Mouse (Mus musculus) layer of hippocampus, adult 9-11 months (tissue): ENCODE data around the gene Grcc10.

ENCODE experiments used
- DNase-seq: peaks from one replicate; pipeline ENCODE4 v3.0.0; 2022

The Grcc10 gene

DNA sequence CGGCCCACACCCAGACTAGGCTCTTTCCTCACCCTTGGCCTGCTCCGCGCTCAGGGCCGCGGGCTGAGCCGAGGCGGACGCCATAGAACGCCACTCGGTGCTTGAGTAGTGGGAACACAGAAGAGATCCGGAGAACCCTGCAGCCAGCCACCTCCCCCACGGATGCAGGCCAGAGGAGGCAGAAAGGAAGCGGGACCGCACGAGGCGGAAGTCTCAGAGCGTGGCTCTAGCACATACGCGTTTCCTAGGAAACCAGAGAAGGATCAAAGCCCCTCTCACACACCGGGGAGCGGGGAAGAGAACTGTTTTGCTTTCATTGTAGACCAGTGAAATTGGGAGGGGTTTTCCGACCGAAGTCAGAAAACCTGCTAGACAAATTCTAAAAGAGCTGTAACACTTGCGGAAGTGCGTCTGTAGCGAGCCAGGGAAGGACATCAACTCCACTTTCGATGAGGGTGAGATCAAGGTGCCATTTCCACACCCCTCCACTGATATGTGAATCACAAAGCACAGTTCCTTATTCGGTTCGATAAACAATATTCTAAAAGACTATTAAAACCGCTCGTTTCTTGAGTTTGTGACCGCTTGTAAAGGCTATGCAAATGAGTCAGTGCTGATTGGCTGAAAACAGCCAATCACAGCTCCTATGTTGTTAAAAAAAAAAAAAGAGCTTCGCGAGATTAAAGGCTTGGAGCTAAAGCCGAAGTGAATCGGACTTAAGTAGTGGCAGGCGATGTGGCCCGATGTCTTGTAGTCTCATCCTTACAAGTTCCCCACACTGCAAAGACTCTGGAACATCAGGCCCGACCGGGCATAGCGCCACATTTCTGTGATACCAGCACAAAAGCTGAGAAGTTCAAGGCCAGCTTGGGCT, at the start of gene Grcc10:
TSS of gene Grcc10 (minus strand) at position 487 of the 874 bp plus-strand sequence.
- DNase-seq: peak; percentile 93

DNA sequence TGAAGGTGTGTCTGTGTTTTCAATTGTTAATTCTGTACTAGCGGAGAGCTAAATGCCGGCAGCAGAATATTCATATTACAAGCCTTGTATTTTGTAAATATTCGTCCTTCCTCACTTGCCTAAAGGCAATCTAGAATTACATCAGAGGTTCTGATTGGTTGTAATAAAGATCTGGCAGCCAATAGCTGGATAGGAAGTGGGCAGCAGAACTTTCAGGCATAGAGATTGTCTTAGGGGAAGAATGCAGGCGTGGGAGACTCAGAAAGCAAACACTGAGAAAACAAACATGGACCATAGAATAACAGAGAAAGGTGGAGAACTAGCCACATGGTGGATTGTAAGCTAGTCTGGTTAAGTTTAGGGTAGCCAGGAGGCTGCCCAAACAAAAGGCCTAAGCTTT, 48.9 kb upstream of the Grcc10 start:
- no peak for DNase-seq

DNA sequence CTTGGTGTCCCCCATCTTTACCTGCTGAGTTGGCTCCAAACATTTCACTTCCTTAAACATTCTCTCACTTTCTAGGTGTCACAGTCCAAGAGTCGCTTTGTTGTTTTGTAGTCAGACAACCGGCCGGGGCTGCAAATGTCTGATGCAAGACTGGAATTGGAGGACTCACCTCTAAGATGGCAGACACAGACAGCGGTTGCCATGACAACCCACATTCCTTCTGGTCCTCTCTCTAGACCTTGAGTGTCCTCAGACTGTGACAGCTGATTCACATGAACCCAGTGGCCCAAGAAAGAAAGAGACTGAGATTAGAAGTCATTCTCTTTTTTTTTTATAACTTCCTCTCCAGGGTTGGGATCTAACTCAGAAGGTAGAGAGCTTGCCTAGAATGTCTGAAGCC, 48.3 kb upstream of the Grcc10 start:
- no peak for DNase-seq

DNA sequence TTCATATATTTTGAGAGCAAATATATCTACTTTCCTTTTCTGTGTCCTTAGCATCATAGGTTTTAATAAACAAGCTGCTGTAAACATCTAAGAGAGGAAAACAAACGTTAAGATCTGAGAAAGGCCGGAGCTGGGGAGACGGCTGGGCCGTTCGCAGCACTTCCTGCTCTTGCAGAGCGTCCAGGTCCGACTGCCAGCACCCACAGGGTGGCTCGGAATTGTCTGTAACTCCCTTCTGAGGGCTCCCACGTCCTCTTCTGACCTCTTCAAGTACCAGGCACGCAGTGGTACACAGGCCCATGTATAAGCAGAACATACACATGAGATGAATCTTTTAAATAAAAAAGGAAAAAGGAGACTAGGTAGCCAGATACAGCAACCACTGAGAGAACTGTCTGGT, 46.5 kb upstream of the Grcc10 start:
- DNase-seq: no peak

DNA sequence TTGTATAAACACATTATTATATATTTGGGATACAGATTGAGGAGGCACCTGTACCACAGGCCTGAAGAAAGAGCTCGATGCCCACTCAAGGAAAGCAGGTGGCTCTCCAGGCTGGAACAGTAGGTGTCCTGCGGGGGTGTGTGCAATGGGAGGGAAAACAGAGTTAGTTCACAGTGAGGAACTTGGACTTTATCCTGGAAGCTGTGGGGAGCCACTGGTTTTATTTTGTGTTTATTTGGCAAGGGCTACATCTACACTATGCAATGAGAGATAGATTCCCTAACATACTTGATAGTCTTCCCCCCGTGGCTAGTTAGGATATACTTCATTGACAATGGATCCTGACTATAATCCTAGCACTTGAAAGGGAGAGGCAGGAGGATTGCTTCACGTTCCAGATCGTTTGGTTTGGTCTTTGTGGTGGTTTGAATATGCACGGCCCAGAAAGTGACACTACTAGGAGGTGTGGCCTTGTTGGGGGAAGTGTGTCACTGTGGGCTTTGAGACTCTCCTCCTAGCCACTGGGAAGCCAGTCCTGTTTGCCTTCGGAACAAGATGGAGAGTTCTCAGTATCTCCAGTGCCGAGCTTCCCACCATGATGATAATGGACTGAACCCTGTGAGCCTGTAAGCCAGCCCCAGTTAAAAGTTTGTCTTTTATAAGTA, 45.7 kb upstream of the Grcc10 start:
- DNase-seq: no peak

DNA sequence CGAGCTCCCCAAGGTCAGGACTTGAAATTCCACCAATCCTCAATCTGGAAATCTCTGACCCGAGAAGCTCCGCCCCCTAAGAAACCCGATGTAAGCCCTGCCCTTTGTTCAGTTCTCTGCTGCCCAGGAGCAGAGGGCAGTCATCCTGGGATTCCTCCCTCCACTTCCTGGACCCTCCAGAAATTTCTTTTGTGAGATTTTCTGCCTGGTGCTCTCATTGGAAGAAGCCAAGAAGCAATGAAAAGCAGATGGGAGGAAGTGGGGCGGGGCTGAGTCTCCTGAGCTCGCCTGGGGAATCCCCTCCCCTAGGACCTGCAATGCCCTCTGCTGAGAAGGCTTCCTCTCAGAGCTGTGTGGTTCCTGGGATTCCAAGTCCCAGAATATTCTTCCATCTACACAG, 41.3 kb upstream of the Grcc10 start:
- no peak for DNase-seq

DNA sequence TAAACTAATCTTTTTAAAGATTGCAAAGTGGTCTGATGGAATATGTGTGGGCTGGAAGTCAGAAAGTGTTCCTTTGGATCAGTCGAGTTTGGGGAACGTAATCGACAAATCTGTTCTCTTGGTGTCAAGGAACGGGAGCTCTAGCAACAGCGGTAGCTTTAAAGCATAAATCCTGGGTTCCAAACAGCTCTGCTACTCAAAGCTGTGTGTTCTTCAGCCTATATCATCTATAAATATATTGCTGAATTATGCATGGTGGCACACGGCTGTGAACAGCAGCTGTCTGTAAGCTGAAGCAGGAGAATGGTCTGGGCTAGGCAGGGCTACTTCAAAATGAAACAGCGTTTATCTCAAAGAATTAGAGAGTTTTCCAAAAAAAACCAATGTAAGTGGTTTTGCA, 39.7 kb upstream of the Grcc10 start:
- no peak for DNase-seq

DNA sequence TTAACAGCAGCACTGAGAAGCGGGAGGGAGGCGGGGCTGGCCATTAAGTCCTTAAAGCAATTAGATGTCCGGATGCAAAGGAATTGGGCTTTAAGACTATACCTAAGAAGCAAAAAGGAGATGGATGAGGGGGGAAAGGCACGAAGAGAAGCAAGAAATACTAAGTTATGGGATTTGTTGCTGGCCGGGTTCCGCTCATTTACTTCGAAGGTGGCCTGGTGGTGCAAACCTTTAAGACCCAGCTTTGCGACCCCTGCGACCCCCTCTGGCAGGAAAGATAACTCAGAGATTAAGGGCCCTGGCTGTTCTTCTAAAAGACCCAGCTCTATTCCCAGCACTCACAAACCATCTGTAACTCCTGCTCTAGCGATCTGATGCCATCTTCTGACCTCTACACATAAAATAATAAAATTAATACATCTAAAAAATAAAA, 38.8 kb upstream of the Grcc10 start:
- no peak for DNase-seq

DNA sequence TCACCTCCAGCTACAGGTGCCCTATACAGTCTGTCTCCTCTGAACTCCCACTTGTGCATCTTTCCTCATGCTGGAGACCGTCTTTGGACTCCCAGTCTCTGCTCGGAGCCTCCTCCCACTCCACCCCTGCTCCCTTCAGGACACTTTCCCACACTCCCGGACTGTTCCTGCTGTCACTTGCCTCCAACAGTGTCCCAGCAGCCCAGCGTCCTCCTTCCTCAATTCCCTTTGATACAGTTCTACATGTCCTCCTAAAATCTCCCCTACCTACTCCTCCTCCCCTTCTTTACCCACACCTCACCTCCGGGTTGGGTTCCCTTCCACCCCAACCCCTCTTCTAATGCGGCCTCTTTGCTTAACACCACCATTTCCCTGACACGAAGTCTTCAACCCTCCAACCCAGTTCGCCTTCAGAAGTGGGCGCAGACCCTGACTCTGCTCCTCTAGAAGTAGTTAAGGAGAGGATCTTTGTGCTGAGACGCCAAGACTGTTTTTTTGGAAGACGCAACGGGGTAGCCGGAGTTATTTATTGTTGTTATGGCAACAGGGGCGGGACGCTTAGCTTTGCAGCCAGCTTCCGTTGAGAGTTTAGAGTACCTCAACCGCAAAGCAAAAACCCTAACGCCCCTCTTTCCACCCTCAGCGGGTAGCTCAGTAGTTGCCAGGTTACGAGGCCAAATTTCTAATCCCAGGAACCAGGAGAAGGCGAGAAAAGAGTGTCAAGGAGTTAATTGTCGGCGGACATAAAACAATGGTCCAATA, 38.2 kb upstream of the Grcc10 start, which contains the start of gene Lrrc23:
TSS of gene Lrrc23 (minus strand) at position 506 of the 762 bp plus-strand sequence.
- no peak for DNase-seq

DNA sequence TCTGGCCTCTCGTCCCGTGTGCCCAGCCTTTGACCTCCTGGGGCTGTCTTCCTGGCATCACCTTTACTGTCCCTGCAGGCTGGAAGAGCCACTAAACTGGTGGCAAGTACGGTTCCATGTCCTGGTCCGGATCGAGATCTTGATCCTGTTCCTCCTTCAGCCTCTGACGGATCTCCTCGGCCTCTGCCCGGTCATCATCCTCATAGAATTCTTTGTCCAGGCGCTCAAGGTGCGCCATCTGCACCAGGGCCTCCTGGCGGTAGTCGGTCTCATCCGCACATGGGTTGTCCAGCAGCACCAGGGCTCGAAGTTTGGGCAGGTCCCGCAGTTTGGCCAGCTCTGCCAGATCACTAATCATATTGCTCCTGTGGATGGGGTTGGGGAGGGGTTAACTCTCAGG, 29.3 kb upstream of the Grcc10 start:
- DNase-seq: no peak

DNA sequence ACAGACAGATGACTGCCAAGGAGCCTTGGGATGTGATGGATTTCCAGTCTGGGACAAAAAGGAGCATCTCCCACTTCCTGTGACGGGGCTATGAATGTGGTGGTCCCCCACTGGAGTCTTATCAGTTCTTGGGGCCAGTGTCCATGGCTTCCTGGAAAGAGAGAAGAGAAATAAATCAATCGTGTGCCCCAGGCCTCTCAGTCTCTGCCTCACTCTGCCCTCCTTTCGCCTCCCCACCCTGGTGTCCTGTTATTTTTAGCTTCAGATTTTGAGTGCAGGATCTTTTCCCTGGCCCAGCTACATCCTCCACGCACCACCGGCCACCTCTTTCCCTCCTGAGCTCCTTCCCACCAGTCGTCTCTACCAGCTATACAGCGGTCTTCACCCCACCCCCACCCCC, 28.8 kb upstream of the Grcc10 start:
- DNase-seq: no peak

DNA sequence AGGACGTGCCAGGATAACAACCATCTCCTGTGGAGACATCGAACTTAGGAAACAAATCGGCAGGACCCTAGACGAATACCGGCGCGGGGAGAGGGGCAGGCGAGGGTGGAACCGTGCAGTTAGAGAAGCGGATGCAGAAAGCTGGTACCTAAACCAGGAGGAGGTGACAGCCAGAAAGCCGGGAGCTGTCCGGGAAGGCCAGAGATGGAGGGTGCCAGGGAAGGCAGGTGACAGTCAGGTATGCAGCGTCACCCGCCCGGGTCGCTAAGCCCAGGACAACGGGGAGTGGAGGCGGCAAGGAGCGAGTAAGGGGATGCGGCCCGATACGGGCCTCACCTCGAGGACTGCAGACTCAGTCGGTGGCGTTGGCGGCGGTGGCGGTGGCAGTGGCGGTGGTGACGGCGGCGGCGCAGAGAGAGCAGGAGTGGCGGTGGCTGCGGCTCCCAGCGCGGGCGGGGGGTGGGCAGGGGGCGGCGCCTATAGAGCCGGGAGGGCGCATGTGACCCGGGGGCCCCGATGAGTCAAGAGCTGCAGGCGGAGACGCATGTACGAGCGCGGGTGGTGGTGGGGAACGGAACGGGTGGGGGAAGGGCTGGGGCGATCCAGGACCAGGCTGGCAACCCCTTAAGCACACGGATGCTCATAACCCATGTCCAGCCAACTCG, 28.1 kb upstream of the Grcc10 start, which contains the start of gene Eno2:
TSS of gene Eno2 (minus strand) at position 573 of the 665 bp plus-strand sequence.
- peak; percentile 87 for DNase-seq

DNA sequence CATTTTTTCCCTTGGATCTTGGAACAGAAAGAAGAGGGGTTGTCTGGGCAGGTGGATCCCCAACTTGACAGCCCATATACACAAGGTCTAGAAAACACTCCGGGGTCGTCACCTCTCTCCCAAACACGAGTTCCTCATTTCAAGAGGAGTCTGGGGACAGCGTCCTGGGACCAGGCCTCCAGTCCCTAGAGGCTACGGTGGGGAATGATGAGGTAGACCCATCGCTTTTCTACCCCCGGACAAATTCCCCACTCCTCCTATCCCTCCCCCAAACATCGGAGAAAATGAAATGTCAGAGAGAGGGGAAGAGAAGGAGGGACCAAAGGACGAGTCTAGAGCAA, 27.5 kb upstream of the Grcc10 start:
- DNase-seq: no peak

DNA sequence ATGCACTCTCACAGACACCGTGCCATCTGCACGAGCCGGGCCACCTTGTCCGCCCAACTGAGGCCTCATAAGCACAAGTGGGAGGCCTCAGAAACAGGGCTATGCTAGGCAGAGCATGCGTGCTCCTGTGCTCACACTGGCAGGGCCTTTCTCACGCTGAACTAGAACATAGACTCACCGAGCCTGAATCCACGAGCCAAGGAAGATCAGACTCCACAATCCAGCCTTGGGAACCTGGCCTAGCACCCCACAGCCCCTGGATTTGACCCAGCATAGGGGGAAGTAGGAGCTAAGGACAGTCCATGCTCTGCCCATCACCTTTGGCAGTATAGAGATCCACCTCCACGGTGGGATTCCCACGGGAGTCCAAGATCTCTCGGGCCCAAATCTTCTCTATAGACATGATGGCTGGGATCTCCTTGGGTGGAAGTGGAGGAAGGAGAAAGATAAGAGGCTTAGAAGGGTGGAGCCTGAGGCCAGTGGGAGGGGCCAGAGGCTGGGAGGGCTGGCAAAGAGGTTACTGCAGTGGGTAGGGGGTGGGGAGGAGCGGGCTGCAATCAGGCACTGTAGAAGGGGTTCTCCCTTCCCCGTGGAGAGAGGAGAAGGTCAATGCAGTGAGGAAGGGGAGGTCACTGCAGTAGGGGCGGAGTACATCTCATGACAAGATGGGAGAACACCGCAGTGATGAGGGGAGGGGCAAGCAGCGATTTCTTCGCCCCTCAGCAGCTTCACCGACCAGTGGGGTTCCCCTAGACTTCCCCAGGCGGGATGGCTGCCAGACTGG, 26.9 kb upstream of the Grcc10 start:
- DNase-seq: peak; percentile 72

DNA sequence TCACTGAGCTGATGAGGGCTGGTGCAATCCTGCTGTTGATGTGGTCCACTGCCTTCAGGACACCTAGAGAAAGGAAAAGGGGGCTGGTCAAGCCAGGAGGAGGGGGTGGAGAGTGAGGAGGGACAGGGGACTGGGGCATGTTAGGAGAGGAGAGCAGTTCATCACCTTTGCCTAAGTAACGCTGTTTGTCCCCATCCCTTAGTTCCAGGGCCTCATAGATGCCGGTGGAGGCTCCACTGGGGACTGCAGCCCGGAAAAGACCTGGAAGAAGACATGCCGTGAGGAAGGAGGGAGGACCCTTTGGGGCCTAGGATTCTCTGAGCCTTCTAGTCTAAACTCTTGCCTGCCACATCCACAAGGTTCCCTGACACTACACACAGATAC, 26.4 kb upstream of the Grcc10 start:
- no peak for DNase-seq

DNA sequence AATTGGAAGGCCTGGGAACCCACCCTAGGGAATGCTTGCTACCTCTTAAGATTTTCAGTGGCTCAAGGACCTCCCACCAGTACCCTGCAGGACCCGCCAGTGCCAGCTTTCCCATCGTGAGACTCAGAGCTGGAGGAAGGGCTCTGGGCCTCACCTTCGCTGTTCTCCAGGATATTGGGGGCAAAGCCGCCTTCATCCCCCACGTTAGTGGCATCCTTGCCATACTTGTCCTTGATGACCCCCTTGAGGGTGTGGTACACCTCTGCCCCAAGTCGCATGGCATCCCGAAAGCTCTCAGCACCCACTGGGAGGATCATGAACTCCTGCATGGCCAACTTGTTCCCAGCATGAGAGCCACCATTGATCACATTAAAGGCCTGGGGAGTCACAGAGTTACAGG, 24.8 kb upstream of the Grcc10 start:
- no peak for DNase-seq

DNA sequence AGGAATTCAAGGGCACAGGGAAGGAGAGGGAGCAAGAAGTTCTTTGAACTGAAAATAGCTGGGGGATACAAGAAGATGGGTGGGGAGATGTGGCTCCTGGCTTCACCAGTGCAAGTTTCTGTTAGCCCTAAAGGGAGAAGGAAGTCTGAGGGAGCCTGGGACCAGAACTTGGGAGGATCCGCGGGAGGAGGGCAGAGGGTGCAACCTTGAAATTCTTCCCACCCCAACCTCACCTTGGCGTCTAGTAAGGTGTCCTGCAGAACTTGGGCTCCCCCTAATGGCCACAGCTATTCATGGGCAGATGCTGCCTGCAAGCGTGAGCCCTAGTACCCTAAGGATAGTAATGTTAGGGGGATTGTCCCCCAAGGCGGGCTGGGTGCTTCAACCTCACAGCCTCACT, 18.1 kb upstream of the Grcc10 start:
- peak; percentile 86 for DNase-seq

DNA sequence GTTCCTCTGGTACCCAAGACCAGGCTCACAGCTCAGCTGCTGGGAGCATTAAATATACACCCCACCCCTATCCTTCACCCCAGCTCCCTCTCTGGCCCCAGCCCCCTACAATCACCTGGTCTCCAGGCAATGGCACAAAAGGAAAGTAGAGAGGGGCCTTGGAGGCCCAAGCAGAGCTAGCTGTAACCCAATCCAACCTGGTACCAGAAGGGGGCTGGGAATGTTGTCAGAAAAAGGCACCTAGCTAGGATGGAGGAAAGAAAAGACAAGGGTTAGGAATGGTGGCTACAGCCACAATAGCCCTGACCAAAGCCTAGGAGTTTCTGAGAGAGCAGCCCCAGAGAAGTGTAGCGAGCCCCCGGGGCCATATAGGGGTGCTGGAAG, 17.7 kb upstream of the Grcc10 start:
- no peak for DNase-seq

DNA sequence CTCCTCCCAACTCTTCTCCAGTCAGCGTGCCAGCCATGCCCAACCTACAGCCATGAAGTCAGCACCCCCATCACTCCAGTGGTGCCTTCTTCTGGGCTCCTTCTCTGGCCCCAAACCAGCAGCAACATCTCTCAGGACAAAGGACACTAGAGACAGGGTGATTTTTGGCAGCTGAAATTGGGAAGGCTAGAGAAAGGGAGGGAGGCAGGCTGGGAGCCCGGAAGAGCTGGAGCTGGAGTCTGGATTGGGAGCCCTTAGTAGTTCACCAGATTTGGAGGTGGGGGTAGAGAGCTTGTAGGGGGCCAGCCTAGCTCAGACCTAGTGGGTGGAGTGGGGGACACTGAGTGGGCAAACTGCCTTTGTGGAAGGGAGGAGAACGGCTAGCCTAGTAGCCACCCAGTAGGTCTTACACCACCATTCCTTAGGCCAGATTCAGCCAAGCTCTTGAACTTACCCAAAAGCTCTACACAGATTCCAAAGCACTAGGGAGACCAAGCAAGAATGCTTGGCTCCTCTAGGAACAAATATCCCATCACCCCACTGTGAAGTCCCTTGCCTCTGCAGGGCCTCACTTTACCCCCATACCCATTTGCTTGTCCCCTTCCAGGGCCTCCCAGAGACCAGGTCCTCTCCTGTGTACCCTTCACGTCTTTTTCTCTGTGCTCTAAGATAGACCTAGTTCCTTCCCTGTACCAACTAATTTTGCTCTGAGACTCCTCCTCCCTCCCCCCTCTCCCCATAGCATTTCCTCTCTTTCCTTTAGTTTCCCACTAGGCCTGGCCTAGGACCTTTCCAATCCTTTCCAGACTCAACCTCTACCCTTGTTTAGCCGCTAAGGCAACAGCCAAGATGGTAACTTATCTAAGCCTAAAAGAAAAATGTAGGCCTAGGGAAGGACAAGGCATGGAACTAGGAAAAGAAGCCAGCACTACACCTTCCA, 17.0 kb upstream of the Grcc10 start:
- DNase-seq: peak; percentile 70

DNA sequence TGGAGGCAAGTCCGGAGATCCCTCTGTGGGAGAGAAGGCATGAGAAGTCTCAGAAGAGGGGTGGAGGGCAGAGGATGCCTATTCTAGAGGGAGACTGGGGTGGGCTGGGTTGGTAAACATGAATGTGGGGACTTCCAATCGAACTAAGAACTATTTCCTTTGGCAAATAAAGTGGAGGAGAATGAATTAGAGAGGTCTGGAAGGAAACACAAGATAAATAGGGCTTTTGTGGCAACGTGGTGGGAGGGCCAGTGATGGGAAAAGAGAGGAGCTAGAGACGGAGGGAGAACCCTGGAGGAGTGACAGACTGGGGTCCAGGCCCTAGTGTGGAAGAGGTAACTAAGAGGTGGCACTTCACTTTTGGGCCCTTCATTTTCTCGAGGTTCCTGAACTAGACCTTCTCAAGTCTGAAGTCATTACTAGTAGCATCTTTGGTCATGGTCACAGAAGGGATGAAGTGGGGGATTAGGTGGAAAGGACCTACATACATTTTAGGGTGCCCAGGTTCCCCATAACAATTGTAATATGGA, 16.2 kb upstream of the Grcc10 start:
- DNase-seq: no peak
